Comparison of ENCODE assay signal across 11 mouse cellular contexts in genomic region chr7:75587727-75588126, GRCm38 (mm10).
DNase-seq lines count a peak whose midpoint lies in the region; ATAC-seq and TF ChIP-seq lines count a peak whose summit lies in the region.
"Had no signal": no experiment of that assay in that cellular context is flagged by ENCODE, and none has a peak within 500 bp of the region (broad histone marks: within the 10 kb centered on the region; RNA-seq: fewer than 3 reads in every experiment).

No protein-coding gene starts in this region.

- ATAC-seq in midbrain, embryonic 14.5 days (ENCODE audit: low FRiP score, low TSS enrichment): no peak
- ATAC-seq: intestine, embryonic 15.5 days; Patski had no signal

- peaks cover 6% of the 10 kb centered on the region; the same call in 1 of the 2 replicates for H3K4me1 ChIP-seq in kidney, adult 2 months (ENCODE audit: control insufficient read depth, insufficient read depth, low read length)
- H3K4me1 ChIP-seq in bone marrow, adult 2 months (ENCODE audit: control insufficient read depth, insufficient read depth, low read length): peaks cover 6% of the 10 kb centered on the region
- peaks cover 13% of the 10 kb centered on the region for H3K4me1 ChIP-seq in spleen, adult 2 months (ENCODE audit: control insufficient read depth, insufficient read depth, insufficient read length)
- no peaks in the 10 kb centered on the region for H3K4me1 ChIP-seq in midbrain, embryonic 14.5 days (ENCODE audit: control insufficient read depth, insufficient read depth, low read length)
- H3K4me1 ChIP-seq: intestine, embryonic 15.5 days had no signal

- no peak overlapping the region for H3K4me3 ChIP-seq in kidney, adult 2 months (ENCODE audit: insufficient read depth, low read depth, low read length)
- peak overlapping the region; percentile 71 for H3K4me3 ChIP-seq in bone marrow, adult 2 months (replicated peaks; ENCODE audit: control insufficient read depth, low read depth, low read length)
- peak overlapping the region; percentile 48; the same call in 1 of the 2 replicates for H3K4me3 ChIP-seq in spleen, adult 2 months (ENCODE audit: extremely low read depth, insufficient read depth, insufficient read length)
- no peak overlapping the region for H3K4me3 ChIP-seq in midbrain, embryonic 14.5 days (replicated peaks; ENCODE audit: low read depth, low read length)
- H3K4me3 ChIP-seq: intestine, embryonic 15.5 days had no signal

- no peaks in the 10 kb centered on the region; the same call in 1 of the 2 replicates for H3K36me3 ChIP-seq in kidney, adult 2 months (ENCODE audit: control insufficient read depth, insufficient read depth, low read length)
- H3K36me3 ChIP-seq in spleen, adult 2 months (ENCODE audit: control insufficient read depth, insufficient read depth, low read length): peaks cover 2% of the 10 kb centered on the region
- H3K36me3 ChIP-seq in midbrain, embryonic 14.5 days (ENCODE audit: control insufficient read depth, insufficient read depth, low read length): no peaks in the 10 kb centered on the region

- TF ChIP-seq POLR2A in kidney, adult 2 months (IDR thresholded peaks at IDR 0.05; ENCODE audit: low read depth, low read length): no peak
- no peak for TF ChIP-seq POLR2A in bone marrow, adult 2 months (IDR thresholded peaks at IDR 0.05; ENCODE audit: borderline replicate concordance, control insufficient read depth, low read depth, low read length)
- TF ChIP-seq POLR2A in spleen, adult 2 months (IDR thresholded peaks at IDR 0.05; ENCODE audit: low read depth, low read length): no peak

- H3K27me3 ChIP-seq in kidney, adult 2 months (replicated peaks; ENCODE audit: control insufficient read depth, insufficient read depth, low read length): no peaks in the 10 kb centered on the region
- no peaks in the 10 kb centered on the region for H3K27me3 ChIP-seq in spleen, adult 2 months (ENCODE audit: control insufficient read depth, insufficient read depth, low read length)
- H3K27me3 ChIP-seq in midbrain, embryonic 14.5 days (ENCODE audit: control insufficient read depth, insufficient read depth, low read length): no peaks in the 10 kb centered on the region
- H3K27me3 ChIP-seq: intestine, embryonic 15.5 days; Patski had no signal

- 75% methylated on average over 5 of the region's 5 CpGs for WGBS in kidney, adult 2 months
- WGBS in bone marrow, adult 2 months: 4% methylated on average over 5 of the region's 5 CpGs
- WGBS in spleen, adult 2 months: 20% methylated on average over 5 of the region's 5 CpGs
- WGBS in midbrain, embryonic 14.5 days: 93% methylated on average over 5 of the region's 5 CpGs

- no peak overlapping the region for H3K4me2 ChIP-seq in midbrain, embryonic 14.5 days (ENCODE audit: low read length)
- H3K4me2 ChIP-seq: intestine, embryonic 15.5 days had no signal

- DNase-seq in kidney, adult 2 months: peak; percentile 45
- DNase-seq in kidney, adult 8-10 months: no peak
- peak; percentile 86 for DNase-seq in liver
- DNase-seq in spleen, adult 2 months (ENCODE audit: low read depth in 1 of 2, low spot score in 2 of 2): no peak
- no peak for DNase-seq in ovary, postnatal 36 days (ENCODE audit: low spot score)
- DNase-seq in urinary bladder, postnatal 25 days (ENCODE audit: low spot score): no peak
- DNase-seq in midbrain, embryonic 14.5 days: no peak
- DNase-seq: cerebellum, postnatal 36 days had no signal

- no peak overlapping the region for H3K27ac ChIP-seq in kidney, adult 2 months (ENCODE audit: insufficient read depth, low read depth, low read length)
- H3K27ac ChIP-seq in bone marrow, adult 2 months (ENCODE audit: control insufficient read depth, insufficient read depth, low read depth, low read length, poor library complexity): peak overlapping the region; percentile 1; the same call in 1 of the 2 replicates
- H3K27ac ChIP-seq in spleen, adult 2 months (ENCODE audit: insufficient read depth, low read length): no peak overlapping the region; the same call in none of the 2 replicates
- no peak overlapping the region for H3K27ac ChIP-seq in midbrain, embryonic 14.5 days (replicated peaks; ENCODE audit: low read depth, low read length)
- H3K27ac ChIP-seq: intestine, embryonic 15.5 days had no signal

- TF ChIP-seq CTCF in kidney, adult 2 months (conservative IDR thresholded peaks at IDR 0.05; ENCODE audit: insufficient read depth, insufficient read length, low read depth, low read length): no peak
- TF ChIP-seq CTCF in bone marrow, adult 2 months (IDR thresholded peaks at IDR 0.05; ENCODE audit: control insufficient read depth, insufficient read depth, low read length): no peak
- no peak for TF ChIP-seq CTCF in spleen, adult 2 months (IDR thresholded peaks at IDR 0.05; ENCODE audit: extremely low read depth, insufficient read depth, insufficient read length, insufficient replicate concordance)

- no peak overlapping the region for H3K9ac ChIP-seq in midbrain, embryonic 14.5 days (replicated peaks; ENCODE audit: low read length)
- H3K9ac ChIP-seq: intestine, embryonic 15.5 days had no signal

- H3K9me3 ChIP-seq in midbrain, embryonic 14.5 days (ENCODE audit: control insufficient read depth, low read length): no peaks in the 10 kb centered on the region
- H3K9me3 ChIP-seq: intestine, embryonic 15.5 days had no signal

Comparison
In these comparisons a context has a peak if more than half of its experiments do, and no peak if none do; other contexts are left out.
1. DNase-seq: peak in kidney, adult 2 months (single experiment) and liver (single experiment); none in kidney, adult 8-10 months (0 of 2), spleen, adult 2 months (0 of 2), ovary, postnatal 36 days (single experiment), urinary bladder, postnatal 25 days (single experiment) and midbrain, embryonic 14.5 days (single experiment).
2. H3K4me3 ChIP-seq: peak in bone marrow, adult 2 months (single experiment) and spleen, adult 2 months (single experiment); none in kidney, adult 2 months (single experiment) and midbrain, embryonic 14.5 days (single experiment).